Mouse (Mus musculus): ENCODE data around the gene Thnsl1.
"Not testable (repeated sequence)": the region's sequence is repeated elsewhere in the genome, so short reads cannot be mapped to it uniquely, and the experiment has no call there.

The Thnsl1 gene

GRCm38 (mm10) chr2:21235844-21236386 lies 30.4 kb downstream of the Thnsl1 start:
- DNase-seq (ENCODE audit: low read depth, low spot score): no peak

- DNase-seq (ENCODE audit: low read depth, low spot score): no peak
These were observed 31.3 kb downstream of the Thnsl1 start for GRCm38 (mm10) chr2:21236846-21237245.

DNA sequence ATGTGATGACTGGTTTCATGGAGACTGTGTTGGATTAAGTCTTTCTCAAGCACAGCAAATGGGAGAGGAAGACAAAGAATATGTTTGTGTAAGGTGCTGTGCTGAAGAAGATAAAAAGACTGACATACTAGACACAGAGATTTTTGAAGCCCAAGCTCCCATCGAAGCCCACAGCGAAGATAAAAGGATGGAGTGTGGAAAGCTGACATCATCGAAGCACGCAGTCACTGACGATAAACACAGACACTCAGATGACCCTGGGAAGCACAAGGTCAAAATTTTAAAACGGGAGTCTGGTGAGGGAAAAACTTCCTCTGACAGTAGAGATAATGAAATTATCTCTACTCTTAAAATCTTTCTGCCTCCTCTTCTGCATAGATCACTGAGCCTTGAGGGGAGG lies 38.6 kb downstream of the Thnsl1 start:
- not testable (repeated sequence) for DNase-seq (ENCODE audit: low read depth, low spot score)

DNA sequence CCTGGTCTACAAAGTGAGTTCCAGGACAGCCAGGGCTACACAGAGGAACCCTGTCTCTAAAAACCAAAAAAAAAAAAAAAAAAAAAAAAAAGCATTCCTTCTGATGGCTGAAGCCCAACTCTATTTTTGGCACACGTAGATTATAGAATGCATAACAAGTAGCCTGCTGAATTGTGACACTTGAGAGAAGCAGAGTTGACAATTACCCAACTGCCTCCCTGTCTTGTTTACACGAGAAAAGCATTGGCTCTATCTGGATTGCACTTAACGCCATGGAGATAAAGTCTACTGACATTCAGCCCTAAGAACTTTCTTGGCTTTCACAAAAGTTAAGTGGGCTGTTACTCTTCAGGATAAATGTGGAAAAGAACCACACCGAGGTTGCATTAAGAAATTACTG lies 39.5 kb downstream of the Thnsl1 start:
- no peak for DNase-seq (ENCODE audit: low read depth, low spot score)

GRCm38 (mm10) chr2:21245477-21246102 lies 40.1 kb downstream of the Thnsl1 start:
- no peak for DNase-seq (ENCODE audit: low read depth, low spot score)

GRCm38 (mm10) chr2:21253644-21254043 lies 48.1 kb downstream of the Thnsl1 start:
- no peak for DNase-seq (ENCODE audit: low read depth, low spot score)

DNA sequence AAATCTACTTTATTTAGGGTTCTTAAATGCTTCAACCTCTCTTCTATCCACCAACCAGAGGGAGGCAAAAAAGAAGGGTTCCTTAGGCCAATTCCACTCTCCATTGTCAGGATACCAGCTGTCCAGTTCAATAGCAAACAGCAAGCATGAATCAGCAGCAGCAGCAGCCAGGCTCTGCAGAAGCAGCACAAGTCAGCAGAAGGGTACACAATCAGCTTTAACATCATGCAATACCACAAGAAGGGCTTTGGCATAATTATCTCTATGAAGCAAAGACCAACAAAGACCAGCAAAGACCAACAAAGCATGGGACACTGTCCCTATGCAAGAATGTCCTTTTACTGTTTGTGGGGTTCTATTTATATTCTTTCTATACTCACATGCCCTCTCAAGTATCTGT lies 48.8 kb downstream of the Thnsl1 start:
- DNase-seq (ENCODE audit: low read depth, low spot score): no peak

- DNase-seq (ENCODE audit: low read depth, low spot score): no peak
These were observed 52.8 kb downstream of the Thnsl1 start for GRCm38 (mm10) chr2:21258281-21258680.

- DNase-seq (ENCODE audit: low read depth, low spot score): no peak
These were observed 53.6 kb downstream of the Thnsl1 start for GRCm38 (mm10) chr2:21259081-21259480.

DNA sequence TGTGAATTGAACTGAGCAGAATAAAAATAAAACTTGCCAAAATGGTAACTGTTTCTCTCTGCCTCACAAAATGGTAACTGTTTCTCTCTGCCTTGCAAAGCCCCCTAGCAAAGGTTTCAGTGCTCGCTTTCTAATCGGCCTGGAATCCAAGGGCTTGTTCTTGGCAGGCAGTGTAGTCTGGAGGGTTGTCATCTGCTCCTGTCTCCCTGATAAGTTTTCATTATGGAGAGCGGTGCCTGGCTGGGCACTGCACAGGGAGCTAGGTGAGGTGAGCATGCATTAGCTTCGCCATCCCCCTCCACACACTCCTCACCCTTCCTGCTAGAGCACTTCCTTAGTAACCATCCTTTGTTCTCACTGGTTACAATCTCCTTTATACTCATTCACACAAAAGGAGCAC lies 54.5 kb downstream of the Thnsl1 start:
- DNase-seq (ENCODE audit: low read depth, low spot score): no peak

DNA sequence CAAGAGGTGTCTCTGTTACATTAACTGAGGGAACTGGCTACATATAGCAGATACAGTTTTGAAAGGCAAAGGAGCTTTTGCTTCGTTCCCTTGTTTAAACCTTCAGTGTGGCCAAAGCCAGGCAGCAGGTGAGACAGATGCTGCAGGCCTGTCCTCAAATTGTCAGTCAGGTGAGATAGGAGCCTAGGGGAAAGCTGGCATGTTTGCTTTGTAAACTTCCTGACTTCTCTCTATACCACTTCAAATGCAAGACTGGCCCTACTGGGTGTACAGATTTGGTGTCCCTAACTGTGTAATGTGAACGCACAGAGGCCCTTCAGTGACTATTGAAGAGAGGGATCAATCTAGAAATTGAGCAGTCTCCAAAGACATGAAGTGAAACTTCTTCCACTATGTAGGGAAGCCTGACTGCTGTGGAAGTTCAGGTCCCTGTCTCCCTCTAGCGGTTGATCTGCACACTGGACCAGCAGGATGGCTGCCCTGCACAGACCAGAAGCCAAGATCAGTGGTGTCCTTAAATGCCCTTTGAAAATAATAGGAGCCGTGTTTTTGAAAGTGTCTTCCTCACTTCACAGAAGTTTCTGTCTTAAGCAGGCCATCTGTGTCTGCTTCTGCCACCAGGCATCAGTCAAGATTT lies 56.0 kb downstream of the Thnsl1 start:
- DNase-seq (ENCODE audit: low read depth, low spot score): peak; percentile 57

DNA sequence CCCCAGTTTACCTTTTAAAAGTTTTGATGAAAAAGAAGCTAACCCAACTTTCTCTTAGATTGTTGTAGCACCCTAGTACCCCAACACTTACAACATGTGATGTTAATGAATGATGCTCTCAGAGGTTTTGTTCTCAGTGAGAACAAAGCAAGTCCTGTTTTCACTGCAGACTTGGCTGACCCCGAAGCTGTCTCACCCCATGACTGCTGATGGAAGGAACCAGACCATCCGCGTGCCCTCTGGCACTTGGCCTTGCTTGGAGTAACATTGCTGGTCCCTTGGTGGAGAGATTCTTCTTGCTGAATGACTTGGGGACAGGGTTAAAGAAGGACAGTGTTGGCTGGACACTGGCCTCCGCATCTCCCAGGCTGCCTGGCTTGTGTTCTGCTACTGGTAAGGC lies 58.5 kb downstream of the Thnsl1 start:
- DNase-seq (ENCODE audit: low read depth, low spot score): no peak

All from telencephalon, adult 2 months (tissue).